Mouse (Mus musculus): ENCODE data around the gene Vmn2r69. TPM values are rescaled to one million over a fixed set of nuclear protein-coding genes. Genes with fewer than 3 reads are reported as not detected.

Vmn2r69 gene
- total RNA-seq (2014; fragmentation: Nextera tagmentation) = not detected in 2 replicates
- not detected in 2 replicates for total RNA-seq (2017)

DNA sequence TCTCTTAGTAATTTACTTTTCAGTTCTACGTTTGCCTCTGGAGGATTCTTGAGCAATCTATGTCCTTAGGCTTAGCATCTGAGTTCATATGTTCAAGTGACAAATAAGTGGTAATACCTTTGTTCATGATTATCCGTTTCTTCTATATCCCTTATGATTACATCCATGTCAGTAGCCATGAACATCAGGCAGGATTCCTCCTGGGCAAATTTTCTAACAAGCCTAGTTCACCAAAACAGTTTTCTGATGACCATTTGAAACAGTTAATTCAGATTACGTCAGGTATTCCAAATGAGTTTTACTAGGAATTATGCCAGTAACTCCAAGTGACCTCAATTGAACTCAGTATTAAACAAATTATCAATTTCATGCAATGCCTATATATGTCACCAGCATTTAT, at the start of gene Vmn2r69:
Vmn2r69 (minus strand) TSS at position 101 of the 400 bp plus-strand sequence.
- no peak for ATAC-seq (replicated peaks; ENCODE audit: low FRiP score, low TSS enrichment, poor library complexity, severe bottlenecking)

Other genes starting within 250 kb of the Vmn2r69 start
- not detected in 2 replicates for gene Vmn2r68, start 178.1 kb downstream of the Vmn2r69 start, total RNA-seq (2014; fragmentation: Nextera tagmentation)
- not detected in 2 replicates for gene Vmn2r68, start 178.1 kb downstream of the Vmn2r69 start, total RNA-seq (2017)
- gene Vmn2r71, start 147.2 kb upstream of the Vmn2r69 start, total RNA-seq (2014; fragmentation: Nextera tagmentation) = not detected in 2 replicates
- not detected in 2 replicates for gene Vmn2r71, start 147.2 kb upstream of the Vmn2r69 start, total RNA-seq (2017)
- not detected in 2 replicates for gene Vmn2r70, start 153.3 kb upstream of the Vmn2r69 start, total RNA-seq (2014; fragmentation: Nextera tagmentation)
- not detected in 2 replicates for gene Vmn2r70, start 153.3 kb upstream of the Vmn2r69 start, total RNA-seq (2017)